Mouse (Mus musculus): ENCODE measurements around the gene Rps23.

Gene Rps23

DNA sequence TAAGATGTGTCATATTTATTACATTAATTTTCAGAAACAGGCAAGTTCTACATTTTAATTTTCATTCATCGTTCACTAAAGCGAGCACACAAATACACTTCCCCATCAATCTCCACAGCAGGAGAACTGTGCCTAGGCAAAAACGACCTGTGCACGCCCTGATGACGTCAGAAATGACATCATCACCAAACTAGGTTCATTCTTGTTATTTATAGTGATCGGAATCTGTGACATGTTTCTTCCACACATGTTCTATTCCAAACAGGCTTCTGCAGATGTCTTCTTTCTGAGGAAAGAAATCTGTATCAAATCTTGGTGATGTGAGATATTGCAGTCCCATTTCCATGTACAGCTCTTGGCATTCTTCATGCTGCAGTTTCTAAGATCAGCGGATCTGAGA is 13.1 kb downstream of the Rps23 start:
- no peak for DNase-seq

DNA sequence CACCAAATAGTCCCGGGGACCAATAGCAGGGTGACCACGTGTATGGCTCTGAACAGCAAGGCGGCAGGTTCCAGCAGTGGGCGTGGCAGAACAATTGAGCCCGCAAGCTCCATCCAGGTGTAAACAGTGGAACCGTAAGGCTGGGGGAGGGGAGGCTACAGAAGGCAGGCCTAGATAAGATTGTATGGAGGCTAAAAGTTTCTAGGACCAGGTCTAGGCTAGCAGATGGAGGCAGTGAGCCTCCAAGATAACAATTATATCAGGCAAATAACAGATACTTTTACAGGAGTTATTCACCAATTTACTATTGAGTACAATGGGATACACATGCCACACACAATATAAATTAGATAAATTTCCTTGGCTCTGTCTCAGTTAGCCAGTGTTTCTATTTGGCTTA is 16.4 kb downstream of the Rps23 start:
- no peak for DNase-seq

DNA sequence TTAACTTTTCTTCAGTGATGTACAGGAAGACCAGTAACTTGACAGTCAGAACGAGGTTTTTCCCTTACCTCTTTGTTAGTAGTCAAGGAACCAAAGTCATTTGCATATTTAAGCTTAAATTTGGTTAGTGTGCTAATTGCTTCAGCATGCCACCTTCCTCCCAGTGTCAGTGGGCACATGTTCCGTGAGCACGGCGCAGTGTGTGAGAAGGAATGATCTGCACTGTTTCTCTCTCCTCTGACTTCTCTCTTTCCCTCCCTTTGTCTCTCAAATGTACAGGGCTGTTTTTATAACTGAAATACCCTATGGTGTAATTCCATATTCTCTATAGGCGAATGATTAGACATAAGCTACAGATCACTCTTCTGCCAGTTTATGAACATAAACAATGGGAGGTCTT is 16.8 kb downstream of the Rps23 start:
- DNase-seq, result no peak

GRCm38 (mm10) chr13:90958894-90959293 is 36.1 kb downstream of the Rps23 start:
- DNase-seq, result no peak

DNA sequence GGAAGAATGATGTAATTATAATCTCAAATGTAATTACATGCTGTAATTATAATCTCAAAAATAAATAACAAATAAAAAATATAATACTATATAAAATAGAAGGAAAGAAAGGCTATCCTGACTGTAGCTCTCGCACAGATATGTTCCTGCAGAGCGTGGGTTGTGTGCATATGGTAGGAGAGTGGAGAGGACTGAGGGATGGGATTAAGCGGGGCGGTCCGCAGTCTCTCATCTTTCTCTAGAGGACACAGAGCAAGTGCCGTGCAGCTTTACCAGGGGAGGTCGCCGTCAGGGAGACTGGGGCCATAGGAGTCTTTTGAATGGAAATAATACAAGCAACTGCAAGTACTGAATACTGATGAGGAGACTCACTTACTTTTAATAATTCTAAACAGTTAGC is 37.8 kb downstream of the Rps23 start:
- DNase-seq, result no peak

DNA sequence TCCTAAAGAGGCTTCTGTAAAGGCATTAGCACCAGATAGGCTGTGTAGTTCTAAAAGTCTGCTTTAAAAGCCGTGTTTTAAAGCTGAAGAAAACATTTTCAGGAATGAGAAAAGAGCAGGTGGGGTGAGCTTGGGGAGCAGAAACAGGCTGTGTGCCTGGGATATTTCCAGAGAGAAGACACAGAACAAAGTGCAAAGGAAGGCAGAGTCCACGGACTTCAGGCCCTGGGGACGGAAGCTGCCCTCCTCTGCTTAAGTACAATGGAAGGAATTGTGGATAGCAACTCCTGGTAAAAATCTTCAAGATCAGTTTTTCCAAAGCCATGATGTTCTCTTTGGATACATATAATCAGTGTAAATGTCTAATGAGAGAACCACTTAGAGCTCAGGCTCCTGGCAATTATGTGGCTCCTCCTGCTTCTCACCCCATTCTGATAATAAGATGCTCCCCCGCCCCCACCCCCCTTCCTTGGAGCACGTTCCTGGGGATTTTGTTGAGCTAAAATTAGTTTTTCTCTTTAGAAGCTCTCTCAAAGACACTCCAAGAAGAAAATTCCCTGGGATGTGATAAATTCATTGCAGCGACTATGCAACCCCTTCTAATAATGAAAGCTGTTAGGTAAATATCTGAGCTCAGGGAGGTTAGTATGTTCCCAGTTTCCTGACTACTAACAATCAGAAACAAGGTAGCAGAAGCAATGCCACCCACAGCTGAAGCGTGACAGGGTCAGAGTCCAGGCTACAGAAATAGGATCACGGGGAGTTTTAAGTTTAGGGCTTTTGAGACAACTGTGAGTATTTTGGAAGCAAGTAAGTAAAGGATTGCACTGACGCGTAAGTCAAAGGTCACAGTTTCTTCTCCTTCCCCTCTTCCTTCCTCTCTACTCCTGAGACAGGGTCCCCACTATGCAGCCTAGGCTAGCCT is 40.3 kb downstream of the Rps23 start:
- no peak for DNase-seq

- no peak for DNase-seq
Observed at GRCm38 (mm10) chr13:90964511-90964910, 41.8 kb downstream of the Rps23 start.

DNA sequence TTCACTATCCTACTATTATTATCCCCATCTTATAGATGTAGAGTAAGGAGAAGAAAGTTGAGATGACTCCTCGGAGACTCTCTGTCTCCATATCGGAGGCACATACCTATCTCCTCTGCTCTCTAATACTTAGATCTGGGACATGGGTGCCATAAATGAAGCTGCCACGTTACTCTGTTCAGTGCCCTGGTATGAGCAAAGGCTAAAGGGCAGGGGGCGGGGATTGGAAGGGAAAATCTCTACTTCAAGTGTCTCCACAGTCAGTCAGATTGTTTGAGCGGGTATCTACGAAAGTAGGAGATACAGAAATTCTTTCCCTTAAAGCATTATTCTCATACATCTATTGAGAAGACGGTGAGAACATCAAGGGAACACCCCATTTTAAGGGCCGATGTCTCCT is 43.2 kb downstream of the Rps23 start:
- DNase-seq, result no peak

- DNase-seq, result peak; percentile 91
Observed at GRCm38 (mm10) chr13:90967422-90967821, 44.7 kb downstream of the Rps23 start.

- no peak for DNase-seq
Observed at GRCm38 (mm10) chr13:90968940-90969339, 46.2 kb downstream of the Rps23 start.

- DNase-seq, result no peak
Observed at GRCm38 (mm10) chr13:90970259-90971017, 47.7 kb downstream of the Rps23 start.

GRCm38 (mm10) chr13:90973409-90973808 is 50.7 kb downstream of the Rps23 start:
- DNase-seq, result no peak
